Mouse (Mus musculus): Measurements from ENCODE around the gene Grm4.

The Grm4 gene

DNA sequence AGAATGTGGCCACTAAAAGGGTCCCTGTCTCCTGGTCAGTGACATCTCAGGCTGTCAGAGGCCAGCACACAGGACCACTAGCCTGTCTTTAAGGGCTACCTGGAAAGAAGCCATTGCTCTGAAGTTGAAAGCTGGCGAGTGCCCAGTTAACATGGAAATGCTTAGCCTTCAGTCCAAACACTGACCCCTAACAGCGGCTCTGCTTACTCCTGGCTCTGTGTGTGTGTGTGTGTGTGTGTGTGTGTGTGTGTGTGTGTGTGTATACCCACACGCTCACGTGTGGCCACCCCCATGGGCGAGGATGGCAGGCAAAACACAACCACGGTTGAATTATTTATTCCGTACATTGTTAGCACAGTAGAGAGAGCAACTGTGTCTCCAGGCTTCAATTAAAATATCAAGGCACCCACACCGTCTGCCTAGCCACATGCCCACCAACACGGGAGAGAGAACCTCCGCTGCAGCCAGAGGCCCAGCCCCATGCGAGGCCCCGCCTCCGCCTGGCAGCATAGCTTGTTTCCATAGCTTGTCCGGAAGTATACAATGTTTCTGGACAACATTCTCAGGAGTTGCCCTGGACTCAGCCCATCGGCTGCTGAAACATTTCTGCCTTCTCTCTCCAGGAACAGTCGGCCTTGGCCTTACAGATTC is 32.9 kb downstream of the Grm4 start:
- DNase-seq (ENCODE audit: low spot score), result peak; percentile 58

DNA sequence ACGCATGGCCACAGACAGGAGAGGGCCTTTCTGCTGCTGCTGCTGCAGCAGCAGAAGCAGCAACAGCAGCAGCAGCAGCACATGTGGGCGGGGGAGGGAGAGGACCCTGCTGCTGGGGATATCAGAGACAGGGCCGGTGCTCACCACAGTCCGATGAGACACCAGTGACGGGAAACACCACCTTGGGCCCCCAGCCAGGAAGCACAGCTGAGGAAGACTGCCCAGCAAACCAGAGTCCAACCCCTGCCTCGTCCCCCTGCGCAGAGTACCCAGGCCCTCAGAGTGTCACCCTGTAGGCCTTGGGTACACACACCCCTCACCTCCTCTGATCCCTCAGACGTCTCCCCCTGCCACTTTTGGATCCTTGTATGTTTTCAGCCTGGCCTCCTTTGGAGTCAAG is 35.3 kb downstream of the Grm4 start:
- DNase-seq (ENCODE audit: low spot score), result no peak

DNA sequence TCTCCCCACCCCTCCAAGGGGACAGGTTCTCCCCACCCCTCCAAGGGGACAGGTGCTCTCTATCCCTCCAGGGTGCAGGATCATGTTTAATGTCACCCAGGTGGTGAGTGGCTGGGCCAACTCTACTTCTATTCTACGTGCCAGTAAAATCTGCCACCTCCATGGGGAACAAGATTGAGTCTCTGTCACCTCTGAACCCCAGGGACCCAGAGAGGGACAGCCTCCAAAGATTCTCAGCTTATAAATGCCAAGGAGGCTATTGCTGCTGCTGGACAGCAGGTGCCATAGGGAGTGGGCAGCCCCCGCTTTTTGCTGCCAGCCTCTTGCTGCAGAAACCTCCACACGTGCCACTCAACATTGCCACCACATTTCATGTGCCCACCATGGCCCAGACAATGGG is 37.6 kb downstream of the Grm4 start:
- DNase-seq (ENCODE audit: low spot score), result no peak

DNA sequence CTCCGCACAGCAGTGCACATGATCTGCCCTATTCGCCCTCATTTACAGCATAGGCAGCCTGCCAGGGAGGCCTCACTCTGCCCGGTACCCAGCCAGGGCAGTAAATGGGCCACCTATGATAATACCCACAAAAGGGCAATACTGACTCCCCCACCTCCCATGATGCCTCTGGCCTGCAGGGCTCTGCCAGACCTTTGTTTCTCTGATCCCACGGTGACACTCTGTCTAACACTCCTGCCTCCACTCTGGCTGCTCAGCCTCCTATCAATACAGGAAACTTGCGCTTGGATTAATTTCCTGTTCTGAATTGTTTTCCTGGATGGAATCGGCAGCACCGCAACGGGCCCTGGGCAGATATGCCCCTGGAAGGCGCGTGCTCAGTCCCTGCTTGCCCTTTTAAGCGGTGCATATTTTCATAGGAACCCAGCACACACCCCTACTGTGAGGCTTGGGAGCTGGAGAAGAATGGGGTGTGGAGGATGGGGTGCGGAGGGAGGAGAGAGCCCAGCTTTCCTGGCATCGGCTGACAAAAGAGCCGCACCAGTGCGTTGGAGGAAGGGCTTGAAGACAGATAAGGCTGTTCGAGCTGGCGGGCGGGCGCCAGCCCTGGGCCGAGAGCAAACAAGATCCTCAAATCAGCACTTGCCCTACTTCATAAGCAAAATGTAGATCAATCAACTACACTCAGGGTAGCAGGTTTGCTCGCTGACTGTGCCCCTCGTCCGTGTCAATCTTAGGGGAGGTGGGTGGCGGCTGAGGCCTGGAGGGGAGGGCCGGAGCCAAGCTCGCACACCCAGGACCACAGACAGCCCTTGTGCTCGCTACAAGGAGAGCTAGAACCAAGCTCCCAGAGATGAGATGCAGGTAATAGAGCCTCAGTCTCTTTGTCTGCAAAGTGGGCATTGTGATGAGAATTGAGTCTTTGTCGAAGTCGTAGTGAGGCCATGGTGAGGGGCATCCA is 40.8 kb downstream of the Grm4 start:
- DNase-seq (ENCODE audit: low spot score), result no peak

DNA sequence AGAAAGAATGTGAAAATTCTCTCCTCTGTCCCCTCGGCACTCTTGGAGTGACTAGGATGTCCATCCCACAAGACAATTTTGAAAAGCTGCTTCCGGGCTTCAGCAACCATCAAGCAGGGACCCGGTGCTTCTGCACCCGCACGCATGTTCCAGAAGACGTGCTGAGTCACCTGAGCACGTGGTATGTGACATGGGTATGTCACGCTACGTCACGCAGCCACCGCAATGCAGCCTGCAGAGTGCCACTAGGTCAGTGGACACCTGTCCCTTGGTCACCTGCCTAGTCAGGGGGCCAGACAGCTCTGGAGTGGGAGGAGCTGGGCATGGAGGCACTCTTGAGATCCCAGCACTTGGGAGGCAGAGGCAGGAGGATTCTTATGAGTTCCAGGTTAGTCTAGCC is 45.6 kb downstream of the Grm4 start:
- no peak for DNase-seq (ENCODE audit: low spot score)

DNA sequence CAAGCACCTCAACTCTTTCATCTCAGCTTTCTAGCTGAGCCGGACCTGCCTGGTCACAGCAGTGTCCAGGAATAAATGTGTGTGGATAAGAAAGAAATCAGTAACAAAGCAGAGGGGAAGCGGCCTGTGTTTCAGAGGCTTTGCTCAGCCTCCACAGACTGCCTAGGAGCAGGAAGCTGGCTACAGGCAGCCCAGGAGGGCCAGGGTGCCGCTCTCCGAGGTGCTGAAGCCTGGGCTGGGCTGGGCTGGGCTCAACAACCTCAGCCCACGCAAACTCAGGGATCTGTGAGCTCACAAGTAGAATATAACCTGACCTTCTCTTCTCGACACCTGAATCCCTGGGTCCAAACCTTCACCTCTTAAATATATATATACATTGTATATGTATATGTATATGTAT is 54.6 kb downstream of the Grm4 start:
- no peak for DNase-seq (ENCODE audit: low spot score)

DNA sequence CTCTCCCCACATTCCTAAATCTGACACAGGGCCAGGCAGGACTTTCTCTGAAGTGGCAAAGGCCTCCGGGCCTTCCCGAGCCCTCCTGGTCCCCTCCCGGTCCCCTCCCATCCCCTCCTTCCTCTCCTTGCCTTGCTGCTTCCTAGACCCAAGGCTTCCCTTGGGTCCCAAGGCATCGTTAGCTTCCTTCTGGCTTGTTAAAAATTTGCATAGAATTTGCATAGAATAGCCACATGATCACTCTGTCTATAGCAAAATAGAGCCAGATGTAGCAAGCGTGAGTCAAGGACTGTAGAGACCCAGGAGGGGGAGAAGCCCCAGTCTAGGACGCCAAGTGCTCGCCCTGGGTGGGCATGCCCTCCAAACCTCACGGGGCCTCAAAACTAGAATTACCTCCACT is 55.3 kb downstream of the Grm4 start:
- DNase-seq (ENCODE audit: low spot score), result no peak

DNA sequence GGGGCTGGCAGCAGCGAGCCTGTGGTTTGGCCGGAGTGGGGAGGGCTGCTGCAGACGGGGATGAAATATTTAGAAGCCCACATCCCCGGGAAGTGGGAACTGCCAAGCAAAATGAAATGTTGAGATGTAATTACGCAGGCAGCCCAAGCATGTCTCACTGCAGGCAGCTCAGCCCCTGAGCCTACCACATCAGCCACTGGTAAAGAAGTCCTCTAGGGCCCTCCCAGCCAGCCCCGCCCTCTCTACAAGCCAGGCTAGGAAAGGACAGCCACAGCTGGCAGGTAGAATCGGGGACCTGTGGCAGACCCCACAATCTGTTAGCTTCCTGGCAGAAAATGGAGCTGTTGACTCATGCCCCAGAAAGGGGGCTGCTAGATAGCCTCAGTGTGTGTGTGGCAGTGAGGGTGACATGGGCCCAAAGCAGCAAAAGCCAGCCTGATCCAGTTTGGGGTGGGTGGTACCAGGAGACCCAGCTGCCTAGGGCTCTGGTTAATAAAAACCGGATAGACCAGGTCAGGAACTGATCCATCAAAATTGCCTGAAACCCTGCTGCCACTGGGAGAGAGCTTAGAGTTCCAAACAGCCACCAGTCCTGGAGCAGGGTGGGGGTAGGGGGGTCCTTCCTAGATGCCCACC is 56.8 kb downstream of the Grm4 start:
- no peak for DNase-seq (ENCODE audit: low spot score)

DNA sequence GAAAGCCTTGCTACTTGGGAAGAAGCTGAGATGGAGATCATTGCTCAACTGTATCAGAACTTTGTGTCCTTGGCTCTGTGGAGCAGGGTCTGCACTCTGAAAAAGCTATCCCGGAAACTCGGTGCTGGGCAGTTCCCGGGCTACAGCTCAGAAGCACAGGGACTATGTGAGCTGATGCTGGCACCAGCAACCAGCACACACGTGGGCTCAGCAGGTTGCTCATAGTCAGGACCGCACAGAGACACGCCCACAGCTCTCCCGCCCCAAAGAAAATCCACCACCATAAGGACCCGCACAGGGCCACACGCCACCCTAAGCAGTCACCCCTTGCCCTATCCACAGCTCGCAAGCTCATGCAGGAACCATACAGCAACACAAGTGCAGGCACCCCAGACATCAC is 61.2 kb downstream of the Grm4 start:
- DNase-seq (ENCODE audit: low spot score), result no peak

DNA sequence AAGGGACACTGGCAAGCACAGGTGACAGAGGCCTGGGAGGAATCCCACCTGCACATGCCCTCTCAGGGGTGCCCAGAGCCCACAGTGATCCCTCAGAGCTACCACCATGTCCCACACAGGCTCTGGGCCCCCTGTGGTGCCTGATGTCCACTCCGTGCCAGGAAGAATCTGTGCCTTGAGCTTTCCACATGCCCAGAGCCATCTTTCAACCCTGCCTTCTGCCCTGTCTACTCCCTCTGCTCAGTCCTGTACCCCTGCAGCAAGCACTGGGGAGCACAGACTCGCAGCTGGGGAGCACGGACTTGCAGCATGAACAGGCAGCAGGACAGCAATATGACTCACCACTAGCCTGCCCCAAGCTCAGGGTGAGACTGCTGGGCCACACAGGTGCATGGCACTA is 62.0 kb downstream of the Grm4 start:
- DNase-seq (ENCODE audit: low spot score), result no peak

DNA sequence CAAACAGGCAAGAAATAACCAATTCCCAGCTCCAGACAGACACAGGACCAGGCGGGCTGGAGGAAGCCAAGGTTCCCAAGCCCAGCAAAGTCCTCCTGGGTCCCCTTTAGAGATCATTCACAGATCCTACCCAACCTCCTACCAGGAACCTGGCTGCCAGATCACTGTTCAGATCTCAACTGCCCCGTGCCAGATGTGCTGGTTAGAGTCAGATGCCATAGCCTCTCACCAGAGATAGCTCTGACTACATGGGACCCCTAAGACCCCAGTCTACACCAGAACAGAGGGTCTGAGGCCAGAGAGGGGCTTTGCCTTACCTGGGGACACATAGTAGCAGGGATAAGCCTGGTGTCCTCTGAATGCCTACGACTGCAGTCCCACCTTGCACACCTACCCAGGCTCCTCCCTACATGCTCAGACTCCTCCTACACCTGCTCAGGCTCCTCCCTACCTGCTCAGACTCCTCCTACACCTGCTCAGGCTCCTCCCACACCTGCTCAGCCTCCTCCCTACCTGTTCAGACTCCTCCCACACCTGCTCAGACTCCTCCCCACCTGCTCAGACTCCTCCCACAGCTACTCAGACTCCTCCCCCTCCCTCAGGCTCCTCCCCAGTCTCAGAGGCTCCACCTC is 63.2 kb downstream of the Grm4 start:
- no peak for DNase-seq (ENCODE audit: low spot score)

DNA sequence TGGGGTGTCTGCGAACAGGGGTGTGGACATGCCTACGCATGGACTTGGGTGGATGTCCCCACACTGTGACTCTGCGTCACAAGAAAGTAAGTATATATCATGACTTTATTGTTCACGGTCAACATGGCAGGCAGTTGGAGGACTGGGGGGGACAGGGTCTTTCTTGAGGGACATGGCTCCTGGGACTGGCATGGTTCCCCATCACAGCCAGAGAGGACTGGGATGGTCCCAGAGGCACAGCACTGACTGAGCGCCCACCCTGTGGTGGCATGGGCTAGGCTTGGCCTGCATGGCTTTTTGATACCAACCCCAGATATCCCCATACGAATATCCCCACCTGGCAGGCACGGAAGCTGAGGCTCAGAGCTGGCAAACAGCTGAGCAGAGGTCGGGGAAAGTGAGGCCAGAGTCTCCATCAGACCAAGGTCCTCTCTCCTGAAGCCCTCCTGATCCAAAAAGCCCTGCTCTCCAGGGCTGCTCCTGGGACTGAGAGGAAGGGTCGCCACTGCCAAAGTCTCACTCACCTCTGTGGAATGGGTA is 64.1 kb downstream of the Grm4 start:
- DNase-seq (ENCODE audit: low spot score), result no peak

DNA sequence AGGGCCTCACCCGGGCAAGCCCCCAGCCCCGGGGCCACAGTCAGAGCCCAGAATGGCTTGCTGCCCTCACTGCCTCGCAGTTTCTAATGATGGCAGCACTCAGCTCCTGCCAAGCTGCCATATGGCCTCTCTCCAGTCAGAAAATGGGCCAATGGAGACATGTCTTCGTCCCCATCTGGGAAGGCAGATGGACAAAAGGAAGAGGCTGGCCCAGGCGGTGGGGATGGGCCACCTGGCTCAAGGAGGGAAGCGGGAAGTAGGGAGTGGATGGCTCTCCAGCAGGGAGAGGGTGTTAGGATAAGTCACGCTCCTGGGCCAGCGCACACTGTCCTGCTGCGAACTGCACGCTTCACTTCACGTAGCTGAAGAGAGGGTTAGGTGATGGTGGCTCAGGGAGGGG is 64.8 kb downstream of the Grm4 start:
- no peak for DNase-seq (ENCODE audit: low spot score)

DNA sequence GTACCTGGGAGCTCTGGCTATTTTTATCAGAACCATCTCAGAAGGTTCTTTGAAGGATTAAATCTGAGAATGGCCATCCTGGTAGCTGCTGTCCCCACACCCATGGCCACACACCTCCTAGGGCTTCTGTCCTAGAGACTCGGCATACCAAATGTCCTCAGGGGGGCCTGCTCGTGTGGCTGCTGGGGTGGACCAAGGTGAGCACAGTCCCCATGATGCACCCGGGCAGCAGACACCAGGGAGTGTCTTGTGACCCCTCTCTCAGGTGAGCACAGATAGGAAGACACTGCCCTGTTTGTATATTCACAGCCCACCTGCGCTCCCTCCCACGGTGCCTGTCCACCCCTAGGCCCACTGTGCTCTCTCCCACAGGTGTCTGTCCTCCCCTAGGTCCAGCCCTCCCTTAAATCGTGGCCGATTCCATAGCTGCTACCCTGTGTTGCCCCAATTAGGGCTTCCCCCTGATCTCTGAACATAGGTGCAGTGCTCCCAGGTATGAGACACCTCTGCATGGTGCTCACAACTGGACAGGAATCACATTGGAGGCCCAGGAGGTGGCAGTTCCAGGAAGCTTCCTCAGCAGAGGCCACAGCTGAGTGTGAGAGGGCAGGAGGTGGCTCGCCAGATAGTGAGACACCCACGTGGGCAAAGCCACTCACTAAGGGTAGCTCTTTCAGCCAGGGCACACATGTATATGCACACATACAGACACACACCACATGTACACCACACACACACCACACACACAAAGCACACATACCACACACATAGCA is 66.0 kb downstream of the Grm4 start:
- no peak for DNase-seq (ENCODE audit: low spot score)

DNA sequence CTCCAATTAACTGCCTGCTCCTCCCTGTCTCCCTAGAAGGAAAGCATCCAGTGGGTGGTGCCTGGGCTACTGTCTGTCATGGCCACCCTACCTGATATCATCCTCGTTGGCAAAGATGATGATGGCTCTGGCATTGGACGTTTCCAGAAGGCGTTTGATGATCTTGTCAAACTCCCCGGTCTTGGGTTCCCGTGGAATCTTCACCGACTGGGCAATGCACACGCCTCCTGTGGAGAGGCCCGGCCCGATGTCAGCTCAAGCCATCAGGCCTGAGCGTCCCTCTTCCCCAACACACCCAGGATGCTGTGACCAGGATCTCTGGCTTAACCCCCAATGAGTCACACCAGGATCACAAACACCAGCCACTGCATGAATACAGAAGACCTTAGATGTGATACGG is 66.8 kb downstream of the Grm4 start:
- no peak for DNase-seq (ENCODE audit: low spot score)

DNA sequence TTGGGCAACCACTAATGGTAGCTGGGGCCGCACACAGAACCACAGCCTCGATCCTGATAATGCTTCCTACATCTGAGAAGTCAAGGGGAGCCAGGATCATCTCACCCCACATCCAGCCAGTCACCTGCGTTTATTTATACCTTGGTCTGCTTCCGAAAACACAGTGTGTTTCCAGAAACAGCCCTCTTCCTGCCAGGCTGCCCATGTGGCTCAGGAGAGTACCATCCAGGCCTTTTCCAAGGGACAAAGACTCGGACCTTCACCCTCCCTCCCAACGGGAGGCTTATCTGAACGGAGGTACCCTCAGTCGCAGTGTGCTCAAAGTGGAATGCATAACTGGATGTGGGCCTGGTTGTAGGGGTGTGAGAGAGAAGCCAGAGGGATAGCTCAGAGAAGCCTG is 68.2 kb downstream of the Grm4 start:
- no peak for DNase-seq (ENCODE audit: low spot score)

DNA sequence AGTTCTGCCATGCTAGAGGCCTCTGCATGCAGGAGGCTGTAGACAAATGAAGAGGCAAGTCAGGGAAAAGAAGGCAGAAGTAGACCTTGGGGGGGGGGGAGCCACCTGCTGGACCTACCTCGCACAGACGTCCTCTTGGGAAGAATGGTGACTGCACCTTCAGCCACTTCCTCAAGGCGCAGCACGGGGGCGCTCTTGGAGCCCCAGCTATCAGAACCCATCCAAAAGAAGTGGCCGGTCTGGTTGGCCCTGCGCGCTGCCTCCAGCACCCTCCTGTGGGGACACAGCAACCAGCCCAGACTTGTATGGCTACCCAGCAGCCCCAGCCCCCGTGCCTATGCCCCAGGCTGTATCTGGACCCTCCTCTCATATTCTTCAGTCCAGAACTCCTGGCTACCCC is 69.4 kb downstream of the Grm4 start:
- no peak for DNase-seq (ENCODE audit: low spot score)

DNA sequence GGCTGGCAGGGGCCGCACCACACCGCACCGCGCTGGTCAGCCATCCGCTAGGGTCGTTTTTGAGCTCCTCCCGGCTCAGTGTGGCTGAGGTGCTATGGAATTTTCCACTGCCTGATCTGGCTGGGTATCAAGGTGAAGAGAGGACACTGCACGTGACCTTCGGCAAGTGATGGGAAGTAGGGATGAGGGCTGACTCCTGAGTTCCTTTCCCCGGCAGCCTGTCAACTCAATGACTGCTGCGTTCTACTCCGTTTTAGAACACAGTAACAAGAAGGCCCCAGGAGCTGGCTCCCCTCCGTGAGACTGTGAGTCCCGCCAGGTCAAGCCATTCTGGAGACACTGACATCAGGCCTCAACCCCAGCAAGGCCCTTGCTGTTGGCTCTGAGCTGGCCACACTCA is 70.0 kb downstream of the Grm4 start:
- DNase-seq (ENCODE audit: low spot score), result no peak

DNA sequence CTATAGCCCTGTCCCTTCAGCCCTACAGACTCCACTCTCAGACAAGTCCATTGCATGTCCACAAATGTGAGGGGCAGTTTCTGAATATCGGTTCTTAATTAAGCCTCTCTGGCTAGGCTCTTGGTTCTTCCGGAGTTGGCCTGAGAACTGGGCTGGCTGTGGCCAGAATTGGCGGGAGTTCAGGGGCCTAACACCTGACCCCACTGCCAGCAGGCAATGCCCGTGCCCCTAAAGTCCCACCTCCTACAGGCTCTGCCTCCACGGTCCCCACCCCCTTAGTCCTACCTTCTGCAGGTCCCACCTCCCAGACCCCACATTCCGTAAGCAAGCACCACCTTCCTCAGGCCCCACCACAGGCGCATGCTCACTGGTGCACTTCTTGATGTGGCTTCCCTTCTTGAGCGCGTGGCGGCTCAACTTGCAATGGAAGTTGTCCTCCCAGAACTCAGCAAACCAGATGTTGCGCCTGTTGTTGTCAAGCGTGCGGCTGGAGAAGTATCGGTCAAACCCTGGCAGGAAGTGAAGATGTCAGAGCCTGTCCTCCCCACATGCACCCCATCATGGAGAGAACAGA is 71.4 kb downstream of the Grm4 start:
- DNase-seq (ENCODE audit: low spot score), result no peak

DNA sequence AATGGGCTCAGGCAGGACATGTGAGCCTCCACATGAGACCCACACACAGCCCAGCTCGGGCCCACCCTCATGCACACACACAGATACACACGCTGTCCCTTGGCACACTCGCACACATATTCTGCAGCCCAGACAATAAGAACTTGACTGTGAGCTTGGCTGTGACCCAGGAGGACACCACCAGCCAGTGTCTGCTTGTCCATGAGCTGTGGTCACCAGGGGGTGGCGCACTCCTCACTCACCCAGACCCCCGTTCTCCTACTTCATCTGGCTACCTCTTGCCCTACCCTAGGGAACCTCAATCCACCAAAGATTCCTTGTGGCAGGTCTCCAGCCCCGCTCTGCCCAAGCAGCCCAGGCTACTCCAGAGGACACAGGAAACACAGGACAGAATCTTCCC is 72.5 kb downstream of the Grm4 start:
- no peak for DNase-seq (ENCODE audit: low spot score)

DNA sequence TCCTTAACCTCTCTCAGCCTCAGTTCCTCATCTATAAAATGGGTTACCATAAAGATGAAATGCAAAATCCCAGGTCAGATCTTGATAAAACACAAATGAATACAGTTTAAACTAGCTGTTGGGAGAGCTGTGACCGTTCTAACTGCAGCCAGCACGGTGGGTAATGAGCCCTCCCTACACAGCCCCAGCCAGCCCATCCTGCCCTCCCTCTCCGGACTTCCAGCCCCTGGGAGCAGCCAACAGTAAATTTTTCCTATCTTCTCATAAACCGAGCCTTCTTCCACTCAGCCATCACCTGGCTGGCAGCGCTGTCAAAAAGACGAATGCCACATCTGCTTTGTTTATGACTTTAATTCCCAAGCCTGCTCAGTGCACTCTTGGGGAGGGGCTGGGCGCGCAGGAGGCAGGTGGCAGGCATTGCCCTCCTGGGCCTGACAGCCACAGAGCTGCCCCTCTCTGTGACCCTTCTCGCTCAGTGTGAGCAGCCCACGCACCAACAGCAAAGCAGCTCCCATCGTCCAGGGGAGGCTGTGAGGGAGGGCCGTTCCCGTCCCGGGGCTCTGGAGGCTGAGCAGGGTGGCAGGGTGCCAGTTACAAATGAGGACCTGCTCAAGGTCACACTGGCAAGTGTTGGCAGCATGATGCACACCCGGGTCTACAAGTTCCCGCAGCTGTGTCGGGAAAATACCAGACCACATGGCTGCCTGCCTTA is 75.7 kb downstream of the Grm4 start:
- peak; percentile 68 for DNase-seq (ENCODE audit: low spot score)

Measured in MN1 (cell line).